Mouse (Mus musculus) thymus, adult 2 months (tissue): ENCODE measurements at regions not wholly inside any gene's neighbourhood (a gene's known extent, or its start where the extent isn't known, plus 50 kb on each side); places are given as distances from the start of the nearest gene placed in this dataset.

Experiments
- DNase-seq: peaks from one replicate; pipeline ENCODE4 v3.0.0; 2021
- H3K27ac ChIP-seq: fragments of 200-500 bp; 2 replicates; pipeline ENCODE4 v1.5.1; 2012; ENCODE audit warnings: low read length, control low read depth; ENCODE audit not compliant: control insufficient read depth, insufficient read depth
- H3K27me3 ChIP-seq: fragments of 200-500 bp; 2 replicates; pipeline ENCODE4 v1.6.1; 2012; ENCODE audit warnings: mild to moderate bottlenecking, low read length, moderate library complexity, mixed read lengths; ENCODE audit not compliant: control insufficient read depth, insufficient read depth
- H3K36me3 ChIP-seq: fragments of 200-500 bp; 2 replicates; pipeline ENCODE4 v1.6.1; 2012; ENCODE audit warnings: mild to moderate bottlenecking, low read length, moderate library complexity; ENCODE audit not compliant: control insufficient read depth, insufficient read depth
- H3K4me1 ChIP-seq: fragments of 200-500 bp; replicated peaks from 2 replicates; pipeline ENCODE4 v1.6.1; 2012; ENCODE audit warnings: low read length; ENCODE audit not compliant: control insufficient read depth, insufficient read depth
- H3K4me3 ChIP-seq: fragments of 200-500 bp; 2 replicates; pipeline ENCODE4 v1.5.1; 2012; ENCODE audit warnings: mild to moderate bottlenecking, low read length, control low read depth, moderate library complexity; ENCODE audit not compliant: control insufficient read depth, insufficient read depth
- CTCF ChIP-seq: fragments of 200-500 bp; IDR thresholded peaks from 2 replicates; pipeline ENCODE4 v1.5.1; 2012; ENCODE audit warnings: mild to moderate bottlenecking, control low read depth, low read length, moderate library complexity, borderline replicate concordance; ENCODE audit not compliant: control insufficient read depth, poor library complexity, insufficient read depth; ENCODE audit errors: extremely low read depth
- POLR2A ChIP-seq: fragments of 200-500 bp; IDR thresholded peaks from 2 replicates; pipeline ENCODE4 v1.6.1; 2012; ENCODE audit warnings: mild to moderate bottlenecking, low read length, control low read depth, moderate library complexity; ENCODE audit not compliant: control insufficient read depth, poor library complexity, insufficient read depth; ENCODE audit errors: extremely low read depth
- WGBS: fragments of 180-500 bp; shearing (Covaris S2); methylation state at CpG from one replicate; pipeline ENCODE4 v1.1.7; 2018; 5-methylcytosine and 5-hydroxymethylcytosine counted together

- Histone ChIP-seq H3K27ac (no peak overlapping the region), H3K4me3 (no peak overlapping the region), H3K27me3 (no peaks in the 10 kb centered on the region), H3K4me1 (peaks cover 8% of the 10 kb centered on the region), H3K36me3 (no peaks in the 10 kb centered on the region)
- no peak for DNase-seq
- TF ChIP-seq POLR2A, result no peak
- 94% methylated on average over 1 of the region's 1 CpGs for WGBS
Observed at GRCm38 (mm10) chr1:138389676-138390075, 116.1 kb downstream of the Atp6v1g3 start.

- Histone ChIP-seq H3K4me3 (no peak overlapping the region), H3K4me1 (no peaks in the 10 kb centered on the region), H3K36me3 (no peaks in the 10 kb centered on the region), H3K27me3 (no peaks in the 10 kb centered on the region), H3K27ac (no peak overlapping the region)
- TF ChIP-seq POLR2A, result no peak
- TF ChIP-seq CTCF, result no peak
- 68% methylated on average over 3 of the region's 3 CpGs for WGBS
- no peak for DNase-seq
Observed at GRCm38 (mm10) chr1:138418610-138419009, 145.1 kb downstream of the Atp6v1g3 start.

- Histone ChIP-seq H3K36me3 (no peaks in the 10 kb centered on the region), H3K27me3 (no peaks in the 10 kb centered on the region), H3K4me3 (no peak overlapping the region), H3K4me1 (no peaks in the 10 kb centered on the region), H3K27ac (no peak overlapping the region)
- TF ChIP-seq CTCF (no peak), POLR2A (no peak)
- WGBS, result 97% methylated on average over 2 of the region's 2 CpGs
- DNase-seq, result no peak
Observed at GRCm38 (mm10) chr1:138427416-138427815, 153.9 kb downstream of the Atp6v1g3 start.
